Mouse (Mus musculus) lung, adult 2 months (tissue): ENCODE data around the gene Kdm2a.

Experiments used
- CTCF ChIP-seq: fragments of 200-500 bp; IDR thresholded peaks from 2 replicates; pipeline ENCODE4 v1.5.1; 2011; ENCODE audit warnings: mild to moderate bottlenecking, low read length, control low read depth; ENCODE audit not compliant: insufficient read depth
- POLR2A ChIP-seq: fragments of 200-500 bp; IDR thresholded peaks from 2 replicates; pipeline ENCODE4 v1.6.1; 2011; ENCODE audit warnings: low read depth, mild to moderate bottlenecking, control low read depth, low read length, borderline replicate concordance; ENCODE audit errors: extremely low read depth

- TF ChIP-seq POLR2A (no peak), CTCF (no peak)
Measured at GRCm38 (mm10) chr19:4296611-4297010, 101.5 kb downstream of the Kdm2a start.
